ENCODE assay signal across 30 mouse cellular contexts in the genomic region with DNA sequence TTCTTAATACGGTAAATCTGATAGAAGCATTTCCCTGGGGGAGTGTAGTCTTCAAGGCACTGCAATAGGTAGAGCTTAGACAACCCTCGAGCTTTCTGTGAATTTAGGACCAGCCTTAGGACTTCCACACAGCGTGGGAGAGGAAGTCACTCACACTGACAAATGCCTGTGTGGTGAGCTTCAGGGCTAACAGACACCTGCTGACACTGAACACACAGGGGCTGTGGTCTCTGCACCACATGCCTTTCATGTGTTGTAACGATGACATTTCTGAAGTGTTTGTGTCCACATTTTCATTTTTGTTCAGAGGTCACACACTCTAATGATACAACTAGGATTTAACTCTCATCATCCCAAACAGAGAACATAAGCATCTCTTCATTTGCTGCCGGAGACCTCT.
DNase-seq lines count a peak whose midpoint lies in the region; ATAC-seq and TF ChIP-seq lines count a peak whose summit lies in the region.
"Had no signal": no experiment of that assay in that cellular context is flagged by ENCODE, and none has a peak within 500 bp of the region (broad histone marks: within the 10 kb centered on the region; RNA-seq: fewer than 3 reads in every experiment).

No protein-coding gene starts in this region.

- peaks cover 3% of the 10 kb centered on the region; the same call in 1 of the 2 replicates for H3K9me3 ChIP-seq in midbrain, embryonic 11.5 days (ENCODE audit: control insufficient read depth, low read length)
- peaks cover 9% of the 10 kb centered on the region for H3K9me3 ChIP-seq in midbrain, embryonic 10.5 days (replicated peaks)
- no peaks in the 10 kb centered on the region for H3K9me3 ChIP-seq in intestine, embryonic 15.5 days
- H3K9me3 ChIP-seq: embryonic facial prominence, embryonic 15.5 days; neural tube, embryonic 15.5 days had no signal

- peak; percentile 65 for DNase-seq in midbrain, embryonic 11.5 days (ENCODE audit: low spot score, missing footprints)
- no peak for DNase-seq in midbrain, embryonic 10.5 days (ENCODE audit: low spot score)
- DNase-seq in thymus, postnatal 14 days = peak; percentile 44
- DNase-seq in layer of hippocampus, adult 18-20 months (ENCODE audit: low spot score in 2 of 2) = no peak
- no peak for DNase-seq in embryo, embryonic 10 days (ENCODE audit: low spot score)
- DNase-seq: adrenal gland, postnatal 14 days; cerebellum, adult 11 months; cerebellum, adult 9-10 months; cerebellum, postnatal 36 days; forebrain, postnatal 0 days; gastrocnemius, postnatal 10 days; heart, postnatal 4 days; kidney, adult 2 months; kidney, postnatal 36 days; liver; lung, adult 2 months; lung, postnatal 10 days; retina, postnatal 1 day; right cerebral cortex, postnatal 14 days had no signal

- no peak overlapping the region for H3K4me2 ChIP-seq in midbrain, embryonic 11.5 days
- no peak overlapping the region for H3K4me2 ChIP-seq in myocyte (ENCODE audit: low read depth)
- no peak overlapping the region for H3K4me2 ChIP-seq in intestine, embryonic 15.5 days (replicated peaks)
- H3K4me2 ChIP-seq: embryonic facial prominence, embryonic 15.5 days; forebrain, embryonic 12.5 days; heart, embryonic 11.5 days; hindbrain, embryonic 14.5 days; midbrain, embryonic 13.5 days; neural tube, embryonic 15.5 days had no signal

- H3K27ac ChIP-seq in midbrain, embryonic 11.5 days (ENCODE audit: low read depth, low read length) = no peak overlapping the region
- H3K27ac ChIP-seq in midbrain, embryonic 10.5 days (replicated peaks) = no peak overlapping the region
- no peak overlapping the region for H3K27ac ChIP-seq in intestine, embryonic 15.5 days
- H3K27ac ChIP-seq: embryonic facial prominence, embryonic 15.5 days; forebrain, embryonic 12.5 days; hindbrain, embryonic 14.5 days; liver, embryonic 14.5 days; midbrain, embryonic 13.5 days; neural tube, embryonic 15.5 days had no signal

- no peaks in the 10 kb centered on the region for H3K27me3 ChIP-seq in midbrain, embryonic 11.5 days (ENCODE audit: control insufficient read depth, insufficient read depth, low read length)
- no peaks in the 10 kb centered on the region for H3K27me3 ChIP-seq in midbrain, embryonic 10.5 days (ENCODE audit: low read depth, poor library complexity, severe bottlenecking)
- H3K27me3 ChIP-seq in myocyte (ENCODE audit: control insufficient read depth, insufficient read depth, insufficient read length) = no peaks in the 10 kb centered on the region
- H3K27me3 ChIP-seq in intestine, embryonic 15.5 days (replicated peaks) = no peaks in the 10 kb centered on the region
- H3K27me3 ChIP-seq: embryonic facial prominence, embryonic 15.5 days; forebrain, embryonic 12.5 days; midbrain, embryonic 13.5 days; neural tube, embryonic 15.5 days; Patski had no signal

- no peak overlapping the region for H3K9ac ChIP-seq in midbrain, embryonic 11.5 days (ENCODE audit: low read length)
- no peak overlapping the region for H3K9ac ChIP-seq in intestine, embryonic 15.5 days
- H3K9ac ChIP-seq: embryonic facial prominence, embryonic 15.5 days; forebrain, embryonic 12.5 days; forebrain, postnatal 0 days; hindbrain, embryonic 14.5 days; liver, embryonic 14.5 days; midbrain, embryonic 13.5 days; neural tube, embryonic 15.5 days had no signal

- H3K4me3 ChIP-seq in midbrain, embryonic 11.5 days (ENCODE audit: low read depth, low read length) = no peak overlapping the region
- H3K4me3 ChIP-seq in midbrain, embryonic 10.5 days = no peak overlapping the region
- no peak overlapping the region for H3K4me3 ChIP-seq in myocyte
- no peak overlapping the region for H3K4me3 ChIP-seq in intestine, embryonic 15.5 days (replicated peaks)
- H3K4me3 ChIP-seq: embryonic facial prominence, embryonic 15.5 days; forebrain, embryonic 12.5 days; midbrain, embryonic 13.5 days; neural tube, embryonic 15.5 days had no signal

- no peak for ATAC-seq in midbrain, embryonic 11.5 days (ENCODE audit: low FRiP score)
- ATAC-seq in intestine, embryonic 15.5 days = no peak
- ATAC-seq: forebrain, postnatal 0 days; inflammation-experienced regulatory T-cells, adult 6 months; midbrain, embryonic 13.5 days; Patski had no signal

- H3K36me3 ChIP-seq in midbrain, embryonic 11.5 days (ENCODE audit: control insufficient read depth, insufficient read depth, low read length) = no peaks in the 10 kb centered on the region
- peaks cover 13% of the 10 kb centered on the region for H3K36me3 ChIP-seq in midbrain, embryonic 10.5 days
- no peaks in the 10 kb centered on the region for H3K36me3 ChIP-seq in myocyte (ENCODE audit: control insufficient read depth, insufficient read depth)
- H3K36me3 ChIP-seq in intestine, embryonic 15.5 days = no peaks in the 10 kb centered on the region
- H3K36me3 ChIP-seq: embryonic facial prominence, embryonic 15.5 days had no signal

- no peak overlapping the region for H3ac ChIP-seq in myocyte (ENCODE audit: control insufficient read depth, insufficient read length)

- WGBS in midbrain, embryonic 11.5 days = 94% methylated on average over 5 of the region's 5 CpGs
- 90% methylated on average over 5 of the region's 5 CpGs for WGBS in midbrain, embryonic 10.5 days
- 82% methylated on average over 5 of the region's 5 CpGs for WGBS in intestine, embryonic 15.5 days

- no peak for TF ChIP-seq POLR2A in myocyte (IDR thresholded peaks at IDR 0.05; ENCODE audit: insufficient read length, low read depth)

- no peaks in the 10 kb centered on the region for H3K79me2 ChIP-seq in myocyte (ENCODE audit: control insufficient read depth, insufficient read depth)

- no peaks in the 10 kb centered on the region for H3K4me1 ChIP-seq in midbrain, embryonic 11.5 days (ENCODE audit: control insufficient read depth, insufficient read depth, low read length)
- no peaks in the 10 kb centered on the region for H3K4me1 ChIP-seq in midbrain, embryonic 10.5 days
- no peaks in the 10 kb centered on the region for H3K4me1 ChIP-seq in intestine, embryonic 15.5 days (replicated peaks)
- H3K4me1 ChIP-seq: embryonic facial prominence, embryonic 15.5 days; forebrain, embryonic 12.5 days; midbrain, embryonic 13.5 days; neural tube, embryonic 15.5 days had no signal

TF ChIP-seq in myocyte, 11 proteins besides CTCF, POLR2A, EP300 and RAD21:
- TF ChIP-seq MAX (IDR thresholded peaks at IDR 0.05; ENCODE audit: low read depth) = no peak
- TF ChIP-seq SRF (IDR thresholded peaks at IDR 0.05; ENCODE audit: control insufficient read depth, insufficient read length, low read depth) = no peak
- no peak for TF ChIP-seq REST (IDR thresholded peaks at IDR 0.05; ENCODE audit: insufficient read depth, insufficient read length)
- TF ChIP-seq USF1 (IDR thresholded peaks at IDR 0.05; ENCODE audit: low read depth) = no peak
- TF ChIP-seq POLR2AphosphoS2 (IDR thresholded peaks at IDR 0.05; ENCODE audit: insufficient read length, low read depth) = no peak
- peak in 2 of 3 experiments; percentile 65 to 81 for TF ChIP-seq MYOD1 (IDR thresholded peaks at IDR 0.05; ENCODE audit: control insufficient read depth in 1 of 3, insufficient read length in 2 of 3, low read depth in 2 of 3)
- TF ChIP-seq TCF3 (IDR thresholded peaks at IDR 0.05; ENCODE audit: insufficient read length, low read depth) = no peak
- TF ChIP-seq MYOG (IDR thresholded peaks at IDR 0.05; ENCODE audit: control insufficient read depth in 1 of 3, insufficient read depth in 1 of 3, insufficient read length in 2 of 3, low read depth in 2 of 3) = peak in 1 of 3 experiments; percentile 80
TF ChIP-seq in myocyte: peak in this region for 2.

Comparison
In these comparisons a context has a peak if more than half of its experiments do, and no peak if none do; other contexts are left out.
1. DNase-seq: peak in midbrain, embryonic 11.5 days (single experiment) and thymus, postnatal 14 days (single experiment); none in midbrain, embryonic 10.5 days (single experiment), layer of hippocampus, adult 18-20 months (0 of 2) and embryo, embryonic 10 days (single experiment).